Mouse (Mus musculus): ENCODE measurements around the gene Olfr287.

The Olfr287 gene

DNA sequence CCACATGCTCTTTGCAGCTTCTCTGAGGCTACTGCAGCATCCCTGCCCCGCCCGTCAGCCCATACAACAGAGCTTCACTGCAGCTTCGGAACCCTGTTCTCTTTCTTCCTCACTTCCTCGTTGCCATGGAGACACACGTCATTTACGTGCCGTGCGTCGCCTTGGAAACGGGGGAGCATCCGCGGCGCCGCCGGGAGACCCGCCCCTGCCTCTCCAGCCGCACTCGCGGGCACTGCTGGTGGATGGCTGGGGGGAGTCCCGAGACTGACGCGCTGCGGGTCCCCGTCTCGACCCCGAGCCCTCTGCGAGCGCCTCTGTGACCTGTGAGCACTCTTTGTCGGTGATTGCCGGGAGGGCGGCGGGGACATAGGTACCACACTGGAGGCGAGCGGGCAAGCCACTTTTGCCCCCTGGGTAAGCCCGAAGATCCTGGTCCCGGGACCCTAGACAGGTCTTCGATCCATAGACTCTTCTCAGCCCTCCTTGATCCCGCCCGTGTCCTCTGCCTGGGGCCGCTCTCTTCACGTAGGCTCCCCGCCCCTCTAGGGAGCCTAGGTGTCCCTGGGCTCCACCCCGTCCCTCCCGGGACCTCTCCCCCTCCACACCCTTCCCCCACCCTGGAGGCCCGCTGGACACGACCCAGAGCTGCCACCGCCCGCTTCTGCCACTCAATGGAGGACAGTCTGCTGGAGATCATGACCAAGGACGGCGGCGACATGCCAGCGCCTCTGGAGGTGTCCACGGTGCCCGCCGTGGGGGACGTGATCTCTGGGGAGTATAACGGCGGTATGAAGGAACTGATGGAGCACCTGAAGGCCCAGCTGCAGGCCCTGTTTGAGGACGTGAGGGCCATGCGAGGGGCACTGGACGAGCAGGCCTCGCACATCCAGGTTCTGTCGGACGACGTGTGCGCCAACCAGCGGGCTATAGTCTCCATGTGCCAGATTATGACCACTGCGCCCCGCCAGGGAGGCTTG lies 52.9 kb downstream of the Olfr287 start:
- DNase-seq: peak; percentile 46 to 65

DNA sequence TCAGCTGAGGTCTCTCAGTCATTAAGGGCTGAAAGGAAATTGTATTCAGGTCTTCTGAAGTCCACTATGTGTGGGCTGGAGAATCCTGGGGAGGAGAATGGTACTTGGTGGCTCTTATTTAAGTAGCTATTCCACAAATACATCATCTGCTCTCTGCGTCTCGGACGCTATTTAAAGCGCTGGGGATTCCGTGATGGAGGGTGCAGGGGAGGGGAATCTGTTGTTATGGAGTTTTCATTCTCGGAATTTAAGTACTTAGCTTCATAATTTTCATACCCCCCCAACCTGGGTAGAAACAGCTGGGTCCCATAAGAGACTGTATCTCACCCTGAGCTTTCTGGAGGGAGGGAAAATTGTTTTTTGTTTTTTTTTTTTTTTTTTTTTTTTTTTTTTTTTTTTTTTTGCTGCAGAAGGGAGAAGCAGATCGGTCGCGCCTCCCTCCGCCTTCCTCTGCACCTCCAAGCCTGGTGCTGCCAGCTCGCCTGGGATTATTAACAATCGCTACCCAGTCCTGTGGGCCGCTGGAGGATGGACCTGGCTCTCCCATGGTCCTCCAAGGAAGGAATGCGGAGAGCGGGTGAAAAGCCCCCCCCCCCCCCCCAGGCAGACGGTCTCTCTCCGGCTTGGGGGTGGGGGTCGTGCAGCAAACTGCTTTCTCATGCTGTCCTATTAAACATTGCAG lies 53.8 kb downstream of the Olfr287 start, which contains the start of gene Ccdc184:
Gene Ccdc184, plus strand, starts transcription at position 196 of the 682 bp plus-strand sequence.
- DNase-seq: no peak

DNA sequence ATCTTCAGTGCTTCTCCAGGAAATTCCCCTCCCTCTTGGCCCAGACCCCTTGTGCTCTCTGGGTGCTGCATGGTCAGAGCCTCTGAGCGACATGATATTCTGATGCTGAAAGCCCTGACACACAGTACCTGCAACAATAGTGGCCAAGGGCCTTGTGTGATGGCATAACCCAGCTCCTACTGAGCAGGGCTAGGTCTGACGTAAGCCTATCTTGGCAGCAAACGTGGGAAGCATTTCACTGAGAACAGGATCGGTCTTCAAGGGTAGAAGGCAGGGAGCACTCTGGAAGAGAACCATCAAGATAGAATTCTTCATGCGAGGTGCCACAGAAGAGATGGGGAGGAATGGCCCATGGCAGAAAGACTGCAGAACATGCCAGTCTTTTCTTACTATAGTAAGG lies 55.3 kb downstream of the Olfr287 start, which contains the start of gene Asb8:
Gene Asb8, minus strand, starts transcription at position 101 of the 400 bp plus-strand sequence.
- no peak for DNase-seq

DNA sequence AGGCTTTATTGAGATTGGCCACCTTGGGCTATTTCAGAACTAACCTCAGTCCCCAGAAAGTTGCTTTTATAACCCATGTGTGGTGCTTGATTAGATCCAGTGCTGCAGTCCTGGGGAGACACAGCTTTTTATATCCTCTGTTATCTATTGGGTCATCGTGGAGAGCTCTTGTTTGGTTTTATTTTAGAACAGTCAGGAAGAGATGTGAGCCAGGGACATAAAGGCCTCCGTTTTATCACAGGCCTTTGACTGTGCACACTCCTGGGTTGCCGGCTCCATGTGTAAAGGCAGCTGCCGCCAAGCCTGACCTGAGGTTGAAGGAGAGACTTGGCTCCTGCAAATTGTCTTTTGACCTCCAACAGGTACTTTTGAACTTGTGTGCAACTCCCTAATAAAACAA lies 58.3 kb downstream of the Olfr287 start:
- no peak for DNase-seq

DNA sequence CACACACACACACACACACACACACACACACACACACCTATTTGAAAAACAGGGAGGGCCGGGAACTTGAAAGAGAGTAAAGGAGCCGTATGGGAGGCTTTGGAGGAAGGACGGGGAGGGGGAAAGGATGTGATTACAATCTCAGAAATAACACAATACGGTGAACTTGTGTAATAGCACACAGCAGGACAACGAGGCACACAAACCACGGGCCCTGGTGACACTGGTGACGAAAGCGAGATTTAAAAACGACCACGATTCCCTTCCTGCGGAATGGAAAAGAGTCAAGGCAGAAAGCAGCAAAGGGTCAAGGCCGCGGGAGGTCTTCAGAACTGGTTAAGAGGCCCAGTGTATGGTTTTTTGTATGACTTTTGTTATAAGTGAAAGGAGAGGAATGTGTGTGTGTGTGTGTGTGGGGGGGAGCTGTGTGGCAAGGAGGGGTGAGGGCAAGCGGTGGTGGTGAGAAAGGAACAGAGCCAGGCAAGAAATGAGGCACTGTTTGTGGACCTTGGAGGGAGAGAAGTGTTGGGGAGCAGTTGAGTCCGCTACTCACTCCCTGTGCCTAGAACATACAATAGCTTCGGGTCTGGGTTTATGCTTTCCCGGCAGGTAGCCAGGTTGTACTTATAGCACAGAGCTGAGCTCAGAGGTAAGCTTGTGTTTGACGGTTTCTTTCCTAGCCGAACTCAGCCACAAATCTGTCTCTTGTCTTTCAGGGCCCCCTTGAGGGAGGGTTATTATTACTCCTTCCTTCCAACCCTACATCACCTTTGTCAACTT lies 59.6 kb downstream of the Olfr287 start:
- no peak for DNase-seq

DNA sequence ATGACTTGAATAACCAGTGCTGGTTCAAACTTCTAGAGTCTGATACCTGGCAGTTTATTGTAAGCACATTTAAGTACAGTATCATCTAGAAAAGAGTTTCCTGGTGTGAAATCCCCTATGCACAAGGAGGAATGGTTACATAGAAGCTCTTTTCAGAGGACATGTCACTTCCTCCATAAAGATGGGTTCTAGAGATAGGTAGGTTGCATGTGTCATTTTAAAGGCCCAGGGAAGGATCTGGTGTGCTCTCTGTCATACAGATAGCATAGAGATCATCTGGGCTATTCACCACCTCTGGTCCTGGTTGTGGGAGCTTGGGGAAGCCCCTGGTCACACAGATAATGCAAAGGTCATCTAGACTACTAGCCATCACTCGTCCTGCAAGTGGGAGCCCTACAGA lies 63.6 kb downstream of the Olfr287 start:
- DNase-seq: no peak

Measured in thymus, adult 18-20 months (tissue).